Mouse (Mus musculus): Measurements from ENCODE around the gene Mum1.

Gene Mum1

GRCm38 (mm10) chr10:80271186-80271843 is 45.1 kb downstream of the Mum1 start:
- in situ Hi-C loops (cut with MboI, MseI): no loop called here

DNA sequence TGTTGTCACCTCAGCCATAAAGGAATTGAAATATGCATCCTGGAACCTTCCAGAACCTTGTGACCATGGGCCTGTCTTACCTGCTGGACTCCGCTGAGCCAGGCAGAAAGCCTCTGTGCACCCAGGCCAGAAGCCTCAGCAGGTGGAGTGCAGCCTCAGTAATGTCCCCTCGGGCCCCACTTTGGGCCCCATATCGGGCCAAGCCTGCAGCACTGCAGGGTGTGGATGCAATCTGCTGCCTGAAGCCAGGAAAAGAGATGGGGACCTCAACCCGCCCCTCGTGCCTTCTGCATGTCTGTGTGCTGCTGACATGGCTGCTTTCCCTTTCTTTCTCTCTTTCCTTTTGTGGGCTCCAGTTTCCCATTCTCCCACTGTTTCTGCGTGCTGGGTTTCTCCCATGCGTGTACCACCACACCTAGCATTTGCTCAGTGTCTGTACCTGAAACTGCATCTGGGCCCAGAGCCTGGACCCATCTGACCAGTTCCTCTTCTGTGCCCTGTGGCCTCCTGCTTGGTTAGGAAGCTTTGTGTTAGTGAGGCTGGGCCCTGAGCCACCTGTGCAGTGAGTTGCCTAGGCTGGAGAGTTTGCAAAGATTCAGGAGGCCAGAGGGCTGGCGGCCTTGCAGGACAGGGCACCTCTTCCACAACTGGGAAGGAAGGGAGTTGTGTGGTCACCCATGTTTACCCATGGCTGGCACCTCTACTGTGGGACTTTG is 45.8 kb downstream of the Mum1 start:
- in situ Hi-C loops (cut with MboI, MseI): no loop called here

DNA sequence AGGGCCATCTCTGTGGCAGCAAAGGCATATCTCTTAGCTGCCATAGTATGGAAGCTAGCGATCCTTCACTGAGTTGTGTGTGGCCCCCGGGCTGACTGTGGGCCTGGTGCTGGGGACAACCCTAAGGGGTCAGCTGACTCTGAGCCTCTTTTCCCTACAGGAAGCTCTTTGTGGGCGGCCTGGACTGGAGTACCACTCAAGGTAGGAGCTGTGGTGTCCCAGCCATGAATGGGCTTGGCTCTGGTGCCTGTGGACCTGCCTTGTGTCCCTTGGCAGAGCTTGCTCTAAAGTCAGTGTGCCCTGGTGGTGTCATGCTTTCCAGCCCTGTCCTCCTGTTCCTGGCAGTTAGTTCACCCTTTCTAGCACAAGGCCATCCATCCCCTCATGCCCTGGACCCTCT is 47.6 kb downstream of the Mum1 start:
- in situ Hi-C loops (cut with MboI, MseI): no loop called here

GRCm38 (mm10) chr10:80276238-80276637 is 50.0 kb downstream of the Mum1 start:
- in situ Hi-C loops (cut with MboI, MseI): no loop called here

GRCm38 (mm10) chr10:80278390-80278789 is 52.2 kb downstream of the Mum1 start:
- in situ Hi-C loops (cut with MboI, MseI): no loop called here

DNA sequence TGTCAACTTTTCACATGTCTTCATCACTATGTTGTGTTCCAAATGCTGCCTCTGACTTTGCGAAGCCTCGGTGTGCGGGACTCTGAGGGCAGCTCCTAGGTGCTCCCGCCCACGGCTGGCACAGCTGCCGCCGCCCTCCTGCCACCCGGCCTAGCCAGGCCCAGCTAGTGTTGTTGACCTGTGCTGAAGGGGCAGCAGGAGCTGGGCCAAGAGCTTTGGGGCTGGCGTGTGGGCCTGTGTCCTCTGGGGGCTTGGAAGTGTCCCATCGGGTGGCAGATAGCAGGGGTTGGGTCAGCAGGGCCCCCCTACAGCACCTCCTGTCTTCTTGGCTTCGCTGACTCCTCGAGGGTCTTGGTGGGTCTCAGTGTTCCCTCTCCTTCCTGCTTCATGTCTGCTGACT is 53.0 kb downstream of the Mum1 start:
- in situ Hi-C loops (cut with MboI, MseI): no loop called here

DNA sequence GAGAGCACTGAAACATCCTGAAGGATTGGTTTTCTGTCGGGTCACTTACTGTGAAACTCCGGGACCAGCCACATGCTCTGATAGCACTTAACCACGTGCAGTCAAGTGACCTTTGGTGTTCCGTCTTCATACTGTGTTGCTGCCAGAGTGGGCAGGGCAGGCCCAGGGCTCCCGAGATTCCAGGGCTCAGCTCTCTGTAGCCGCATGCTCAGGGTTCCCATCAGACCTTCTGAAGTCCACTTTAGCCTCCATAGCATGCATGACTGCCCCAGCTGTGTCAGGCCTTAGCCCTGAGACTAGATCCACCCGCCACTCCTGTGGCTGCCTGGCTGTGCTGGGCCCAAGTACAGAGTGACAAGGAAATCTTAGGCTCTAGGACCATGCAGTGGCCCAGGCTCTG is 55.1 kb downstream of the Mum1 start:
- in situ Hi-C loops (cut with MboI, MseI): no loop called here

- in situ Hi-C loops (cut with MboI, MseI): no loop called here
Observed at GRCm38 (mm10) chr10:80281921-80282371, 55.7 kb downstream of the Mum1 start.

GRCm38 (mm10) chr10:80282481-80283441 is 56.5 kb downstream of the Mum1 start:
- in situ Hi-C loops (cut with MboI, MseI): no loop called here

- in situ Hi-C loops (cut with MboI, MseI): no loop called here
Observed at GRCm38 (mm10) chr10:80285222-80286070, 59.2 kb downstream of the Mum1 start.

- in situ Hi-C loops (cut with MboI, MseI): no loop called here
Observed at GRCm38 (mm10) chr10:80288097-80288496, 61.9 kb downstream of the Mum1 start.

- in situ Hi-C loops (cut with MboI, MseI): no loop called here
Observed at GRCm38 (mm10) chr10:80288657-80289056, 62.4 kb downstream of the Mum1 start.

DNA sequence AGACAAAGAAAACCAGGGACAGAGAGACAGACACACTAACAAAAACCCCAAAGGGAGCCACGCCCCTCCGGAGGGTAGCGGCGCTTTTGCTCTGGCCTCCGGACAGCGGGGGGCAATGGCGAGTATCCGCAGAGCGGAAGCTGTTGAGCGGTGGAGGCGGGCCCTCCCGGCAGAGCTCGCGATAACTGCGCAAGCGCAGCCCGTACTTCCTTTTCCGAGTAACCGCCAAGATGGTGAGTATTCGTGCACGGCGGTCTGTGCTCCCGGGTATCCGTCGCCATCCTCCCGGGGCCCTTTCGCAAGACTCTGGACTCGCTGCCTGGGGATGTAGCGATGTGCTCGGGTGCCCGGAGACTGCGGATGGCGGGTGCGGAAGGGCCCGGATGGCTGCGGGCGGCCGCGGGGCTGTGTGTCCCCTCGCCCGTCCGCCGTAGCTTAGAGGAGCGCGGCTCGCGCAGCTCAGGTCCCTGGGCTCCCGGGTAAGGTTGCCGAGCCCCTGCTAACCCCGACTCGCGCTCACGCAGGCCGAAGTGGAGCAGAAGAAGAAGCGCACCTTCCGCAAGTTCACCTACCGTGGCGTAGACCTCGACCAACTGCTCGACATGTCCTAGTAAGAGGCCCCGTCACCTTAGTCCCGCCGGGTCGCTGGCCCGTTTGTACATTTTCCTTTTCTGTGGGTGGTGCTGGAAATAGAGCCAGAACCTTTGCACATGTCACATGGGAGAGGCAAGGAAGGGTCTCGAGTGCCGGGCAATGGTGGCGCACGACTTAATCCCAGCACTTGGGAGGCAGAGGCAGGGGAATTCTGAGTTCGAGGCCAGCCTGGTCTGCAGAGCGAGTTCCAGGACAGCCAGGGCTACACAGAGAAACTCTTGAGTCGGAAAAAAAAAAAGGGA is 66.3 kb downstream of the Mum1 start, which contains the start of gene Rps15:
Gene Rps15 (plus strand): TSS at position 203 of the 896 bp plus-strand sequence.
- in situ Hi-C loops (cut with MboI, MseI): no loop called here

DNA sequence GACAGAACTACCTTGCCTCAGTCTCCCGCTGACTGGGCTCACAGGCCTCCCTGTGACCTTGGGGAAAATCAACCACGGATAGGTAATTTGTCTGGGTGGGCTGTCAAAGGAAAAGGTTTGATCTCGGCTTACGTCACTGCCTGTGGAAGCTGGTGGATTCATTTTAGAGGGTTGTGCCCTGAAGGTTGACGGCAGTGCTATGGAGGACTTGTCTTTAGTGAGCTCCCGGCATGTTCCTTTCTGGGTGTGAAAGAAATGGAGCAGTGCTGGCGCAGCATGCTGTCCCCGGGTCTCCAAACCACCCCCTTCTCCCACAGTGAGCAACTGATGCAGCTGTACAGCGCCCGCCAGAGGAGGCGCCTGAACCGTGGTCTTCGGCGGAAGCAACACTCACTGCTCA is 67.1 kb downstream of the Mum1 start:
- in situ Hi-C loops (cut with MboI, MseI): no loop called here
